Mouse (Mus musculus) right cerebral cortex, postnatal 10 days (tissue): Measurements from ENCODE around the gene Trim66.

ENCODE experiments used
- DNase-seq, 2 experiments: peaks; one replicate each; pipeline ENCODE4 v3.0.0; 2021; ENCODE audit warnings: low spot score in 2 of 2

Gene Trim66

GRCm38 (mm10) chr7:109522084-109522483, 14.2 kb upstream of the Trim66 start:
- no peak for DNase-seq

GRCm38 (mm10) chr7:109519936-109520335, 12.0 kb upstream of the Trim66 start:
- DNase-seq, result peak in 1 of 2 experiments; percentile 31

DNA sequence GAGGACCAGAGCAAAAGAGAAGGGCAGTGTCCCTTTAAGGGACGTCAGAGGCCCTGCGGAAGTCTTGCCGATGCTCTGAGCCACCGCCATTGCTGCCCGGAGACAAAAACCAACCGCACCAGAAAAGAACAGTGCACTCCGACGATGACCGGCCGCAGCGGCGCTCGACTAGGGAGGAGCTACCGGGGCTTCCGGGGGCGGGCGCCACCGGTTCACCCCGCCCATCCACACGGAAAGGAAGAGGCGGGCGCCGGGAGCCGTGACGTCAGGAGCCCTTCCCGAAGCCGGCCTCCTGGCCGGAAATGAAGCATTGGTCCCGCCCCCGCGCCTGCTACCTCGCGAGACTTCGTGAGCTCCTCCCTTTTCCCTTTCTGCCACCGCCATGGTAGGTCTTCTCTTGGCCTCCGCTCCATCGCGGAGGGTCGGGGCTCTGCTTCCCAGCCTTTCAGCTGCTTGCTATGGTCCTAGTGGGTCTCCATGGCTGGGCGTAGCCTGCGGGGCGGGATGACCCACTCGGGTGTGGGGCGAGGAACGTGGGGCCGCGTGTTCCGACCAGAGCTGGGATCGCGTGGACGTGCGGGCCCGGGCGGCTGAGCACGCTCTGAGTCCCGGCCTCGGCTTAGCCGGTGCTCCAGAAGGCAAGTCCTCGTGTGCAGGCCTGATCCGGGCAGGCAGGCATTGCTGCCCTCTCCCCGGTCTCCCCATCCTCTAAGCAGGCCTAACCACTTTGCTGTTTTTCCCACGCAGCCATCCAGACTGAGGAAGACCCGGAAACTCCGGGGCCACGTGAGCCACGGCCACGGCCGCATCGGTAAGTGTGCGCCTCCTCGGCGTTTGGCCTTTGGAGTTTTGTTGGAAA, 11.1 kb upstream of the Trim66 start, which contains the start of gene Rpl27a:
Gene Rpl27a, plus strand, starts transcription at position 310 of the 859 bp plus-strand sequence.
- peak; percentile 99 for DNase-seq

DNA sequence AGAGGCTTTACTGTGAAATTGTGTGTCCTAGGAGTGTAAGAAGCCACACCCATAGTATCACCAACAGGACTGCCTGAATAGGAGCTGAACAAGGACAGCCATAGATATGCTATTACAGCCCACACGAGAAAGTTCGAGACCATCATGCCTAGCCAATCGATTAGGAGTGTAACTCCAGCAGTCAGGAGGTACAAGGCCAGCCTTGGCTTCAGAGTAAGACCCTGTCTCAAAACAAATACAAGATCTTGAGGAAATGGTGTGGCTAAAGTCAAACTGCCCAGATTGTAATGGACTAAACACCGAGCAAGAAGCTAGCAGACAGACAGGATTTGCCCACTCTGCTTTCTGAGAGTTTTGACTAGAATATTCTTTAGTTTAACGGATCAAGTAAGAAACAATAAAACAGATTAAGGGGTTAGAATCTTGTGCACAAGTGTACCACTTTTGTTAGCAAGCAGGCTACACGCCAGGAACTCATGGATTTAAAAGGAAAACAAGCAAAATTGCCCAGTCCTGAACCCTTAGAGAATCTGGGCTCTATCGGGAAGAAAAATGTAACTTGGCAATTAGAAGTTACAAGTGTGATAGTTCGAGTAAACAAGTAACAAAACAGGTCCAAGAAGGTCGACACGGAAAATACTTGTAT, 10.2 kb upstream of the Trim66 start:
- DNase-seq, result no peak

DNA sequence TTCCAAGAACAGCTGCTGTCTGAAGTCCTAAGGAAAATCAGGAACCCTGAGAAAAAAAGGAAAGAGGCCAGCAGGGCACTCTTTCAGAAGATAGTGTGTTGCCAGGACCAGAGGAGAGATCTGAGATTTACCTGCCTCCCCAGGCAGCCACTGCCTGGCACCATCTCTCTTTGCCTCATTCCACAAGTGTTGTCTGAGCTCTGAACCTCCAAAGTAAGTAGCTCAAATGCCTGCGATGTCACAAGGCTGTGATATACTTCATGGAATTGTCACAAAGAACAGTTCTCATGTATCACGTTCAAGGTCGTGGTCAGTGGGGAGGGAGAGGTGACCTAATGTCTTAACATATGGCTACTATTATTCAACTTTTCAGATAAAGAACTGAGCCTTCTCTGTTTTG, 8.6 kb upstream of the Trim66 start:
- no peak for DNase-seq

GRCm38 (mm10) chr7:109511838-109512237, 3.9 kb upstream of the Trim66 start:
- no peak for DNase-seq

- no peak for DNase-seq
Measured at GRCm38 (mm10) chr7:109510799-109511198, 2.9 kb upstream of the Trim66 start.

DNA sequence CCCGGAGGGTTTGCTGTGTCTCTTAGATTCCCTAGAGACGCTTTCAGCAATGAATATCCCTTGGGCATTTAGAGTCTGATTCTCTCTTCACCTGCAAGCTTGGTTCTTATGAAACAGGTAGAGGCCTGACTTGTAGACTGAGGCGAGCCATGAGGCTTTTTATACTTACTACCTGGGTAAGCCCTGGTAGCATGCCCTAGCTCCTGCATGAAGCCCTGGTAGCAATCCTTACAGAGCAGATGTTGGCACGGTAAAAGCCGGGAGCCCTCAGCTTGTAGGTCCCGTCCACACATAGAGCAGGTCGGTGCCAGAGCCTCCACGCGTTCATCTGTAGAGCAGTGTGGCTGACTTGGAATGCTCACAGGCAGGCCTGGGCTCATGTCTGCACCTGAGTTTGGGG, 362 bp downstream of the Trim66 start:
- DNase-seq, result no peak

DNA sequence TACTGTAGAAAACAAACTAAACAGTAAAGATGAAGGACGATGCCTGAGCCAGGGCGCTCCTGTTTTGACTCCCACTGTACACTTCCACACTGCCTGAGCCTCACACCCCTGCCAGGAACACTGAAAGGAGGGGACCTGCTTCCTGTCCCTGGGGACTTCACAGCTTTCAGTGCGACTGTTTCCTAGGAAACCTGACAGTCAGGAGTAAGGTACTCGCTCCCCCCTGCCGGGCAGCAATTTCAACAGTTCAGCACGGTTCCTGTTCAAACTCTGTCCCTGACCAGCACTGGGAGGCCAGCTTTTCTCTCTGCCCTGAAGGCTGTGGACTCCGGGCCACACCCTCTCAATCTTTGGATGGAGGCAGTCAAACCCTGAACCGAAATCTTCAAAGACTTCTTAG, 815 bp downstream of the Trim66 start:
- DNase-seq, result no peak

GRCm38 (mm10) chr7:109497507-109497906, 10.4 kb downstream of the Trim66 start:
- no peak for DNase-seq

DNA sequence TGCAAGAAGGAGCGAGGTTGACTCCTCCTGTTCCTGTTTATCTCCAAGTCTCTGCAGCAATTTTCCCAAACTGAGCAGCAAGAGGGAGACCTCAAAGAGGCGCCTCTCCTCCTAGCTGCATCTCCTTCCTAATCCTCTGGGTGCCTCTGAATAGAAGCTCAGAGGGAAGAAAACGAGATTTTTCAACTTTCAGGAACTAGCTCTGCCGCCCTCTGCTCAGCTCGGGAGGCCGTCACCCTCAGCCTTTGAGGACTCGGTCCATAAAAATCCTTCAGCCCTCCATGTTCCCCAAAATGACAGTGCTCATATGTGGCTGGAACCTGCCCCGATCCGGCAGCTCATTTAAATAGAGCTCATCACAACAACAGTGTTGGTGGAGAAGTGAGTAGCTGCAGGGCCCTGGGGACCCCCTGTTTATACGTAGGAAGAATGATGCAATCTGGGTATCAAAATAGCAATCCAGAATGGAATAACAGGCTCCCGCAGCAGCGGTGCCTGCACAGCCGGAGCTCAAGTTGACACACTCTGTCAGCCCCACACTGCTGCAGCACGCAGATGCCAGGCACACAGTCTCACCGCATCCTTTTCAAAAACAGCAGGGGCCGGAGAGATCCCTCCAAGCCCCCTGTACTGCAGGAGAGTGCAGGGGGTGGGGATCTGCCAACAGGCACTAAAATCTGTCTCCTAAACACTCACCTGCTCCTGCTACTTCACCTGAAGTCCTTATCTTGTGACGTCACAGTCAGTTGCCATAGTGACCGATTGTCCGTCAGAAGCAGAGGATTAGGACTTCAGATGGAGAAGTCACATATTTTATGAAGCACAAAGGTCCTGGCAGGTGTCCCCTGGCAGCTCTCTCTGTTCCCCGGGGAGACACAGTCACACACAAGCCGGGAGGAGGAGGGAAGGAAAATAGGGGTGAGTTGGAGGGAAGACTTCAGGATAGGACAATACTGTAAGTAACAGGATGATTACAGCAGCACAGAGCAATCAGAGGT, 14.3 kb downstream of the Trim66 start:
- peak; percentile 46 to 60 for DNase-seq

DNA sequence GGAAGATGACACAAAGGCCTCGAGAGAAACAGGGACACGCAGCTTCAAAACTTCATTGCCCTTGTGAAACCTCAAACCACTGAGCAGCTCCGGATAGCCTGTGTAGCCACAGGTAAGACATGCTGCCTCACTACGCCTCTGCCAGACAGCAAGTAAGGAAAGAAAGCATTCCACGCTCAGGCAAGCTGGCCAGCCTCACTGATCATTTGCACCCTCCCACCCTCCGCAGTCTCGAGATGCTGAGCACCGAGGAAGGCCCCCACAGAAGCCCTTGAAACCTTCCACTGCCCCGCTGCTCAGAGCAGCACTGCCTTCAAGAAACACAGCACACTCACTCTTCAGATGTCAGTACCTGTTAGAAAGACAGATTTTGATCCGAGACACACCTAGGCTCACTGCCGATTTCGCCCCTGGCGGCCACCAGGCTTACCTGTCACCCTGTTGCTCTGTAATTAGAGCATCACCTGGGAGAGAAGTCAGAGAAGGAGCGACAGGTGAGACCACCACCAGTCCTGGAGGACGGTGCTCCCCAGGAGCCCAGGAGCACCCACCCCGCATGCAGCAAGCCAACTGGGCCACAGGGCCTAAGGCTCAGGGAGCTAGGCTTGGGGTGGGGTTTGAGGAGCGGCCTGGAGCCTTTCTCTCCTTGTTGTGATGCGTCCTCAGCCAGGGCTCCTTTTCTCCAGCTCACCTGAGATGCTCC, 15.2 kb downstream of the Trim66 start:
- no peak for DNase-seq

DNA sequence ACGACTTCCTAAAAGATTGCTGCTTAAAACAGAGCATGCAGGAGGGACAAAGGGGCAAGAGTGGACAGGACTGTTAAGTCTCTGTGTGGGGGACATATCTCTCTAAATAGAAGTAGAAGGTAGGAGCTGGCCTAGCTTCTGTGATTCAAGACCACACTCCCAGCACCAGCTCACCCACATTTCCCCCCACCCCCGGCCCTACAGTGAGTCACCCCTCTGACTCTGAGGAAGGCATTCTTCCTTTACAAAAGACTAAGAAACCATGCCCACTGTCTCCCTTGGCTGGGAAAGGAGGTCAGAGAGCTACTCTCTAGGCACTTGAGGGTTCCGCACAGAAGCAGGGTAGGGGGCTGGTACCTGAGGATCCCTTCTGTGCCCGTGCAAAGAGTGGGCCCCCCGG, 23.7 kb downstream of the Trim66 start:
- no peak for DNase-seq

DNA sequence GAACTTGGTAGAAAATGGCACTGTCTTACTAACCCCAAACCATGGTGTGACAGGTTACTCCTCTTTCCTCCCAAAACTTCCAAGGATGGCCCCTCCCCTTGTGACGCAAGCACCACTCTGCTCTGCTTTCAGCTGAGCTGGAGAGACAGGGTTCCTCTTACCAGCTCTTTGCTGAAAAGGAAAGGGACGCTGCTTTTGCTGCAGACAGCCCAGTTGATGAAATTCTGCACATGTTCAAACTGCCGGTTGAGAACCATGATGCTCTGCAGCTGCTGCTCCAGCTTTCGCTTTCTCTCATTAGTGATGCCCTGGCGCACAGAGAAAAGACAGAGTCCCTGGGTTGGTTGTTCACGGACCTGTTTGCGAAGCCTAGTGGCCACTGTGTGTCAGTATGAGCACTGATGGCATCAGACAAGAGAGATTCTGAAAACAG, 27.2 kb downstream of the Trim66 start:
- DNase-seq, result peak; percentile 41 to 49

GRCm38 (mm10) chr7:109477926-109478325, 30.0 kb downstream of the Trim66 start:
- DNase-seq, result no peak

GRCm38 (mm10) chr7:109470700-109471099, 37.2 kb downstream of the Trim66 start:
- DNase-seq, result no peak

GRCm38 (mm10) chr7:109468262-109468701, 39.7 kb downstream of the Trim66 start:
- DNase-seq, result peak in 1 of 2 experiments; percentile 52

GRCm38 (mm10) chr7:109467591-109467990, 40.3 kb downstream of the Trim66 start:
- peak in 1 of 2 experiments; percentile 47 for DNase-seq

DNA sequence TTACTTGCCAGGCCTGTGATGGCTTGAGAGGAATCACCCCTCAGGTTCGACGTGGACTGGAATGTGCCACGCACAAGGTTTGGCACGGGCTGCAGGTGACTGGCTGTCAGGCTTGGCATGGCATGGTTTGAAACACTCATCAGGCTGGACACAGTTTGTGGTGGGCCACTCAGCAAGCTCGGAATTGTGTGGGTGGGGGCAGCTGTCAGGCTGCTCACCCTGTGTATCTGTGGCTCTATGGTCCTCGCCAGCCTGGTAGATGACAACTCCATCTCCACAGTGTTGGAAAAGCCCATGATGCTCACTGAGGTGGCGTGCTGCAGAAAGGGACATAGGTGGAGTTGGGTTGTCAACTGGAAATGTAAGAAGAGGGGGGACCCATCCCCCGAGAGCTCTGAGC, 47.2 kb downstream of the Trim66 start:
- no peak for DNase-seq

GRCm38 (mm10) chr7:109456563-109456962, 51.4 kb downstream of the Trim66 start:
- DNase-seq, result no peak

DNA sequence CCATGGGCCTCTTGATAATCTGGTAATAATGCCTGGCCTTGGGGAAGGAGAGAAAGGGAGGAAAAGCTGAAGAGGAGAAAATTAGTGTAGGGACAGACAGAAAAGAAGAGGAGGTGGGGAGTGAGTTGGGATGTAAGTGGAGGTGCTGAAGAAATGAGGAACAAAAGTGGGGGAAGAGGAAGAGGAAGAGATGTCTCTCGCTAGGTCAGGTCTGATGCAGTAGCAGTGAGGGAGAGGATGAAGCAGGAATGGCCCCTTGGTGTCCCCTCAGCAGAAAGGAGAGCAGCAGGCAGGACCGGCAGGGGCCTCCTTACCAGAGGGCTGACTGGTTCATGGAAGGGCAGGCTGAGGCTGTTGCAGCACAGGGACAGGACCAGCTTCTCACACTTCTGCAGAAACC, 52.2 kb downstream of the Trim66 start:
- DNase-seq, result no peak
